Mouse (Mus musculus) embryonic facial prominence, embryonic 14.5 days (tissue): ENCODE measurements around the gene Atpaf2. TPM values are rescaled to one million over a fixed set of nuclear protein-coding genes. Genes with fewer than 3 reads are reported as not detected.

ENCODE experiments used
- ATAC-seq: fragments of 200-750 bp; cut with Nextera tagmentation; 2 replicates; pipeline ENCODE4 v1.8.0; 2017; ENCODE audit warnings: low read depth, moderate number of reproducible peaks, moderate TSS enrichment
- DNase-seq: peaks from one replicate; pipeline ENCODE4 v3.0.0-alpha.2; 2015; ENCODE audit warnings: low spot score
- H3K27ac ChIP-seq: fragments of 300-500 bp; sonication (generic); replicated peaks from 2 replicates; pipeline ENCODE4 v1.5.1; 2014; ENCODE audit warnings: low read depth, mild to moderate bottlenecking, low read length, moderate library complexity
- H3K27me3 ChIP-seq: fragments of 300-500 bp; sonication (generic); replicated peaks from 2 replicates; pipeline ENCODE4 v1.6.1; 2014; ENCODE audit warnings: low read length; ENCODE audit not compliant: control insufficient read depth, insufficient read depth
- H3K36me3 ChIP-seq: fragments of 300-500 bp; sonication (generic); 2 replicates; pipeline ENCODE4 v1.6.1; 2014; ENCODE audit warnings: low read length, mixed read lengths; ENCODE audit not compliant: control insufficient read depth, insufficient read depth
- H3K4me1 ChIP-seq: fragments of 300-500 bp; sonication (generic); 2 replicates; pipeline ENCODE4 v1.6.1; 2014; ENCODE audit warnings: antibody characterized with exemption, low read length; ENCODE audit not compliant: control insufficient read depth, insufficient read depth
- H3K4me2 ChIP-seq: fragments of 300-500 bp; sonication (generic); 2 replicates; pipeline ENCODE4 v1.6.1; 2014; ENCODE audit warnings: low read depth, mild to moderate bottlenecking, low read length, moderate library complexity, mixed read lengths
- H3K4me3 ChIP-seq: fragments of 300-500 bp; sonication (generic); 2 replicates; pipeline ENCODE4 v1.5.1; 2014; ENCODE audit warnings: low read depth, mild to moderate bottlenecking, low read length
- H3K9ac ChIP-seq: fragments of 300-500 bp; sonication (generic); 2 replicates; pipeline ENCODE4 v1.6.1; 2014; ENCODE audit warnings: low read depth, mild to moderate bottlenecking, low read length, moderate library complexity, mixed read lengths
- H3K9me3 ChIP-seq: fragments of 300-500 bp; sonication (generic); 2 replicates; pipeline ENCODE4 v1.6.1; 2016; ENCODE audit warnings: low read length; ENCODE audit not compliant: control insufficient read depth
- WGBS: fragments of 180-500 bp; shearing (Covaris S2); extraction: QIAGEN DNeasy Blood & Tissue Kit; methylation state at CpG from one replicate; pipeline ENCODE4 v1.1.7; 2014; 5-methylcytosine and 5-hydroxymethylcytosine counted together
- polyA plus RNA-seq: library from polyadenylated mRNA; unstranded; fragments of >200 nt; fragmentation: Nextera tagmentation; extraction: Ambion mirVana; gene quantifications from 2 replicates; pipeline ENCODE4 v1.2.1, GENCODE M21; 2014

Gene Atpaf2
- polyA plus RNA-seq, 1 experiment from 2014 or later = 42.9 TPM

GRCm38 (mm10) chr11:60416963-60417716 lies 1.1 kb downstream of the Atpaf2 start, which contains the start of gene Gid4:
Gid4 (plus strand) TSS chr11:60417145.
- H3K4me1 ChIP-seq = peaks cover 20% of the 10 kb centered on the region
- peak; percentile 97 for ATAC-seq
- peak within 1 kb of the TSS; percentile 93 for H3K4me2 ChIP-seq
- peak; percentile 99 for DNase-seq
- 0 out of 2 replicates have a peak, but pooled peaks cover 4% of the 10 kb centered on the region for H3K36me3 ChIP-seq
- H3K9me3 ChIP-seq = no peaks in the 10 kb centered on the region
- peak within 1 kb of the TSS; percentile 86 for H3K27ac ChIP-seq
- H3K27me3 ChIP-seq = no peaks in the 10 kb centered on the region
- WGBS = under 1% methylated on average over 23 of the region's 81 CpGs
- H3K4me3 ChIP-seq = peak within 1 kb of the TSS; percentile 90
- peak within 1 kb of the TSS; percentile 94 for H3K9ac ChIP-seq

- peak; percentile 30; the same call in 1 of the 2 replicates for ATAC-seq
- 0 out of 2 replicates have a peak, but pooled peaks cover 4% of the 10 kb centered on the region for H3K36me3 ChIP-seq
- H3K9ac ChIP-seq = peak overlapping the region; percentile 94
- H3K4me2 ChIP-seq = peak overlapping the region; percentile 75
- H3K27ac ChIP-seq = no peak overlapping the region; the same call in 1 of the 2 replicates
- peak overlapping the region; percentile 90 for H3K4me3 ChIP-seq
- no peaks in the 10 kb centered on the region for H3K9me3 ChIP-seq
- H3K4me1 ChIP-seq = peaks cover 20% of the 10 kb centered on the region
- DNase-seq = no peak
- WGBS = 0% methylated on average over 20 of the region's 21 CpGs
- no peaks in the 10 kb centered on the region for H3K27me3 ChIP-seq
Measured at GRCm38 (mm10) chr11:60416590-60416962, 1.7 kb downstream of the Atpaf2 start.

GRCm38 (mm10) chr11:60412921-60413320 lies 5.3 kb downstream of the Atpaf2 start:
- H3K9ac ChIP-seq = no peak overlapping the region; the same call in 1 of the 2 replicates
- DNase-seq (no peak), ATAC-seq (no peak)
- peaks cover 11% of the 10 kb centered on the region for H3K4me1 ChIP-seq
- H3K4me3 ChIP-seq = no peak overlapping the region
- no peak overlapping the region for H3K4me2 ChIP-seq
- WGBS = 86% methylated on average over 2 of the region's 2 CpGs
- peaks cover 8% of the 10 kb centered on the region; the same call in 1 of the 2 replicates for H3K36me3 ChIP-seq
- no peak overlapping the region for H3K27ac ChIP-seq
- no peaks in the 10 kb centered on the region for H3K9me3 ChIP-seq
- H3K27me3 ChIP-seq = no peaks in the 10 kb centered on the region

- peak; percentile 90 for DNase-seq
- H3K9me3 ChIP-seq = no peaks in the 10 kb centered on the region
- no peak for ATAC-seq
- 8% methylated on average over 3 of the region's 3 CpGs for WGBS
- H3K27me3 ChIP-seq = no peaks in the 10 kb centered on the region
- no peak overlapping the region for H3K4me3 ChIP-seq
- no peak overlapping the region for H3K4me2 ChIP-seq
- peaks cover 14% of the 10 kb centered on the region; the same call in 1 of the 2 replicates for H3K36me3 ChIP-seq
- H3K27ac ChIP-seq = no peak overlapping the region
- H3K4me1 ChIP-seq = peaks cover 11% of the 10 kb centered on the region
- no peak overlapping the region for H3K9ac ChIP-seq
Measured at GRCm38 (mm10) chr11:60412173-60412572, 6.1 kb downstream of the Atpaf2 start.

GRCm38 (mm10) chr11:60406606-60407005 lies 11.7 kb downstream of the Atpaf2 start:
- H3K9ac ChIP-seq = no peak overlapping the region
- H3K4me3 ChIP-seq = no peak overlapping the region
- no peaks in the 10 kb centered on the region for H3K9me3 ChIP-seq
- DNase-seq (no peak), ATAC-seq (no peak)
- H3K27ac ChIP-seq = no peak overlapping the region
- H3K4me2 ChIP-seq = no peak overlapping the region
- no peaks in the 10 kb centered on the region for H3K27me3 ChIP-seq
- H3K4me1 ChIP-seq = no peaks in the 10 kb centered on the region
- WGBS = 95% methylated on average over 1 of the region's 1 CpGs
- peaks cover 70% of the 10 kb centered on the region for H3K36me3 ChIP-seq

GRCm38 (mm10) chr11:60397172-60397571 lies 21.1 kb downstream of the Atpaf2 start:
- Histone ChIP-seq H3K4me2 (no peak overlapping the region), H3K27ac (no peak overlapping the region), H3K9me3 (no peaks in the 10 kb centered on the region), H3K36me3 (peaks cover 17% of the 10 kb centered on the region), H3K4me1 (no peaks in the 10 kb centered on the region), H3K4me3 (no peak overlapping the region), H3K27me3 (no peaks in the 10 kb centered on the region), H3K9ac (no peak overlapping the region)
- 92% methylated on average over 2 of the region's 2 CpGs for WGBS
- ATAC-seq (no peak), DNase-seq (no peak)

GRCm38 (mm10) chr11:60396546-60396945 lies 21.7 kb downstream of the Atpaf2 start:
- Histone ChIP-seq H3K27ac (no peak overlapping the region), H3K4me3 (no peak overlapping the region), H3K4me2 (no peak overlapping the region), H3K4me1 (no peaks in the 10 kb centered on the region), H3K9me3 (no peaks in the 10 kb centered on the region), H3K9ac (no peak overlapping the region), H3K36me3 (peaks cover 11% of the 10 kb centered on the region), H3K27me3 (no peaks in the 10 kb centered on the region)
- WGBS = 50% methylated on average over 6 of the region's 6 CpGs
- ATAC-seq = peak; percentile 68; the same call in 1 of the 2 replicates
- peak; percentile 71 for DNase-seq

GRCm38 (mm10) chr11:60391346-60391745 lies 26.9 kb downstream of the Atpaf2 start:
- no peaks in the 10 kb centered on the region for H3K9me3 ChIP-seq
- no peak for DNase-seq
- 65% methylated on average over 6 of the region's 6 CpGs for WGBS

GRCm38 (mm10) chr11:60387944-60388343 lies 30.3 kb downstream of the Atpaf2 start:
- Histone ChIP-seq H3K27ac (no peak overlapping the region), H3K27me3 (no peaks in the 10 kb centered on the region), H3K4me3 (no peak overlapping the region), H3K9ac (no peak overlapping the region), H3K4me2 (no peak overlapping the region), H3K4me1 (peaks cover 11% of the 10 kb centered on the region; the same call in 1 of the 2 replicates), H3K36me3 (no peaks in the 10 kb centered on the region), H3K9me3 (no peaks in the 10 kb centered on the region)
- ATAC-seq (no peak), DNase-seq (no peak)
- 92% methylated on average over 2 of the region's 2 CpGs for WGBS

More at GRCm38 (mm10) chr11:60391346-60391745, 26.9 kb downstream of the Atpaf2 start:
- no peak for ATAC-seq
- Histone ChIP-seq H3K36me3 (no peaks in the 10 kb centered on the region), H3K4me3 (no peak overlapping the region), H3K4me2 (no peak overlapping the region), H3K27me3 (no peaks in the 10 kb centered on the region), H3K4me1 (no peaks in the 10 kb centered on the region), H3K9ac (no peak overlapping the region), H3K27ac (no peak overlapping the region)
